Mouse (Mus musculus) liver (tissue): ENCODE results near the gene Nbea.

Experiments
- DNase-seq: peaks from one replicate; pipeline ENCODE4 v3.0.0-alpha.2; 2020; ENCODE audit warnings: mixed read lengths

The Nbea gene

GRCm38 (mm10) chr3:55587434-55587971 lies 596.0 kb downstream of the Nbea start:
- no peak for DNase-seq
